Mouse (Mus musculus) hindlimb bud, embryonic 11.5 days (tissue): ENCODE results near the gene Siah2.

ENCODE experiments used
- DNase-seq: peaks from one replicate; pipeline ENCODE4 v3.0.0-alpha.2; 2012; ENCODE audit warnings: low read depth, low spot score; ENCODE audit errors: extremely low spot score

The Siah2 gene

GRCm38 (mm10) chr3:58671616-58672250 lies 20.5 kb downstream of the Siah2 start:
- no peak for DNase-seq

- DNase-seq: no peak
Measured at GRCm38 (mm10) chr3:58663970-58664369, 28.2 kb downstream of the Siah2 start.

DNA sequence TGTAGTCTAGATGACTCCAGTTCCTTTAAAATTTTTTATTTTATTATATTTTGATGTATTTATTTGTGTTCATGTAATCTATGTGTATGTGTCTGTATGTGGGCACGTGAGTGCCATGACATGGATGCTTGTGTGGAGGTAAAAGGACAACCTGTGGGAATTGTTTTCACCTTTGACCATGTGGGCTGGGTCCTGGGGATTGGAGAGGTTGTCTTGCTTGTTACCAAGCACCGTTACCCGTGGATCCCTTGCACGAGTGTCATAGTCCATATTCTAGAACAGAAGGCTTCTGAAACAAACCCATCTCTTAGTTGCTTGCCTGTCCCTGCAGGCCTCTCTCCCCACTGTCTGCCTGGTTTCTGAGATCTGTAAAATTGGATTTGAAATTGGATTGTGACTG lies 31.6 kb downstream of the Siah2 start:
- no peak for DNase-seq

- DNase-seq: no peak
Measured at GRCm38 (mm10) chr3:58657356-58657755, 34.8 kb downstream of the Siah2 start.

GRCm38 (mm10) chr3:58655362-58656130 lies 36.7 kb downstream of the Siah2 start:
- peak; percentile 44 for DNase-seq

GRCm38 (mm10) chr3:58653907-58654306 lies 38.3 kb downstream of the Siah2 start:
- no peak for DNase-seq

DNA sequence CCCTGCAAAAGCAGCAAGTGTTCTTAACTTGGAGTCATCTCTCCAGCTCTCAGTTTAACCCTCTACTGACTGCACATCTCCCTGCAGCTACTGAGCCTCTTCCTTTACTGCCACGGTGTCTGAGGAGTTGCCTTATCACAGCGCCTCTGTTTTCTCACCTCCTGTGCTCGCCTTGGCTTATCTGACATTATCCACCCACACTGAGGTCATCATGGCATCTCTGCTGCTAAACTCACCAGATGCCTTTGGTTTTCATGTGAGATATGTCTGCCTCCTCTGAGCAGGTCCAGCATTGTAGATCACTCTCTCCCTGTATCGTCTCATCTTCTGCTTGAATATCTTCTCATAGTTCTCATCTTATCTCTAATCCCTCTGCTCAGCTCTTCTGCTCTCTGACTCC lies 41.9 kb downstream of the Siah2 start:
- DNase-seq: no peak

DNA sequence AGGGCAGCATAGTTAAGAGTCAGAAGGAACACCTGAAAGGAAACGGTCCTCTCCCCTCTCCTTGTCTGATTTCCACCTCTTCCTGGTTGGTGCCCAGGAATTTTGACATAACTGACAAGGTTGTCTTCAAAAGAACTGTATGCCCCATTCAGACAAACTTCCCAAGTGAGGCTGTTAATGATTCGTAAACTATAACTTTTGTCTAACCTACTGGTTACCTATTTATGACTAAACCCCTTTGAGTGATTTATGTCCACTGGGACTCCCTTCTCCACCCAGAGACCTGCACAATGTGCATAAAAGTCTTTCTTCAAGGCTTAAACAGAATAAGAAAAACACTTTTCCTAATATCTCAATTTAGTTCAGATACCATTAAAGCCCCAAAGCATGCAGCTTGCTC lies 45.0 kb downstream of the Siah2 start:
- no peak for DNase-seq

DNA sequence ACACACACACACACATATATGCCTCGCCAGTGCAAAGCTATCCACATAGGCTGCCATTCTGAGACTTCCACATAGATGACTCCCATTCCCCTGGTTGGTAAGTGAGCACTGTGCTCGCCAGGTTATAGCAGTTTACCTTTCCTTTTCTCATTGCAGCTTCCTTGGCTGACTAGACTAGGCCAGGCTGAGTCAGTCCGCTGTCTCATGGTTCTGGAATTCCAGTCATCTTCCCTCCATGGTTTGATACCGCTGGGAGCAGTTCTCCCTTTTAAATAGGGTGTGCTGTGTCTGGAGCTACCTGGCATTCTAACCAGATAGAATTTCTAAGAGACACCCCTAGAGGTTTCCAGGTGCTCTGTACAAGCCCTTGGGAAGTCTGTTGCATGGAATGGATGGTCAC lies 46.0 kb downstream of the Siah2 start:
- no peak for DNase-seq

GRCm38 (mm10) chr3:58636406-58637295 lies 55.5 kb downstream of the Siah2 start, which contains the start of gene Erich6:
Gene Erich6, minus strand, starts transcription at chr3:58637207.
- DNase-seq: no peak

GRCm38 (mm10) chr3:58631693-58632092 lies 60.5 kb downstream of the Siah2 start:
- DNase-seq: no peak

- no peak for DNase-seq
Measured at GRCm38 (mm10) chr3:58624981-58625380, 67.2 kb downstream of the Siah2 start.
